Mouse (Mus musculus): ENCODE measurements at regions not wholly inside any gene's neighbourhood (a gene's known extent, or its start where the extent isn't known, plus 50 kb on each side); places are given as distances from the start of the nearest gene placed in this dataset. TPM values are rescaled to one million over a fixed set of nuclear protein-coding genes. Genes with fewer than 3 reads are reported as not detected.

DNA sequence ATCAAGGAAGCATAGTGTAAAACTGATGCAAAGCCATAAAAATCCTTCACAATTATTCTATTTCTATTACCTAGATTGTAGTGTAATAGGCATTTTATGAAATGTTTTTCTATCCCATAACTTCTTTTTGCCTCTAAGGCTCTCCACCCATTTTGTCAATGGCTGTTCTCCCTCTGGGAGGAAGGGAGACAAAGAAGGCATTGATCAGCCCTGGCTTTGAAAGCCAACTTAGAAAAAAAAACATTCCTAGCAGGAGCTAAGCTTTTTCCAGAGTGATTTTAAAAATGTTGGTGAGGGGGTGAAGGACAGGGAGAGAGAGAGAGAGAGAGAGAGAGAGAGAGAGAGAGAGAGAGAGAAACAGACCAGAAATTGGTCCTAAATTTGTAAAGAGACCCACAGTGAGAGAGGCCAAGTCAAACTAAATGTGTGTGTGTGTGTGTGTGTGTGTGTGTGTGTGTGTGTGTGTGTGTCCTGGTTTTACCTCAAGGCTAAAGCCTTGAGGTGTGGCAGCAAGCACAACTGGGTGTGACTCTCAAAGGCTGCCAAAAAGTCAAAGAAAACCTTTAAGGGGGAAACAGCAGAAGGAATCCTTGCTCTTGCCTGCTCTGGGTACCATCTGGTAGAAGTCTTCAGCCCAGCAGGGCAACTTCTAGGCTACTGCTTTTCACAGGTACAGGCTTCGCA, 77.0 kb upstream of the Klf12 start:
- H3K27me3 ChIP-seq: no peaks in the 10 kb centered on the region
- H3K4me1 ChIP-seq (replicated peaks): no peaks in the 10 kb centered on the region
- no peaks in the 10 kb centered on the region for H3K9me3 ChIP-seq
- H3K9ac ChIP-seq: no peak overlapping the region
- WGBS: 70% methylated on average over 1 of the region's 1 CpGs
- ATAC-seq (ENCODE audit: low read depth): no peak
- H3K4me3 ChIP-seq: no peak overlapping the region
- H3K36me3 ChIP-seq: no peaks in the 10 kb centered on the region
- no peak overlapping the region for H3K4me2 ChIP-seq
- H3K27ac ChIP-seq (replicated peaks): no peak overlapping the region

DNA sequence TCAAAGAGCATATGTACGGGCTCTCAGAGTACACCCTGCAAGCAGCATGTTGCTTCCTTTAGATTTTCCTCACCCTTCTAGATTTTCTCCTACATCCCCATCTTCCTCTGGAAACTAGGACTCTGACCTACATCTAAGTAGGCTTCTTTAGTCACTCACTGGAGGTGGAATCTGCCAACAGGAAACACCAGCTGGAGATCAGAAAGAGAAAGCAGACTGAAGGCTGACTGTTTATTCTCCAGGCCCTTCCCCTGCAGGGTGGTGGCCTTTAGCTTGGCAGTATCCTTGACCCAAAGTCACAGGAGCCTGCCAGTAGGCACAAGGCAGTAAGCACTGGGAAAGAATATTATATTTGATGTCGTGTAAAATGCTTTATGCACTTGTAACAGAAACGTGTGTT, 75.4 kb upstream of the Klf12 start:
- Histone ChIP-seq H3K36me3 (no peaks in the 10 kb centered on the region), H3K4me3 (no peak overlapping the region), H3K27ac (replicated peaks) (no peak overlapping the region), H3K9ac (no peak overlapping the region), H3K4me2 (no peak overlapping the region), H3K27me3 (no peaks in the 10 kb centered on the region), H3K4me1 (replicated peaks) (no peaks in the 10 kb centered on the region), H3K9me3 (no peaks in the 10 kb centered on the region)
- ATAC-seq (ENCODE audit: low read depth): no peak
- 76% methylated on average over 3 of the region's 3 CpGs for WGBS

DNA sequence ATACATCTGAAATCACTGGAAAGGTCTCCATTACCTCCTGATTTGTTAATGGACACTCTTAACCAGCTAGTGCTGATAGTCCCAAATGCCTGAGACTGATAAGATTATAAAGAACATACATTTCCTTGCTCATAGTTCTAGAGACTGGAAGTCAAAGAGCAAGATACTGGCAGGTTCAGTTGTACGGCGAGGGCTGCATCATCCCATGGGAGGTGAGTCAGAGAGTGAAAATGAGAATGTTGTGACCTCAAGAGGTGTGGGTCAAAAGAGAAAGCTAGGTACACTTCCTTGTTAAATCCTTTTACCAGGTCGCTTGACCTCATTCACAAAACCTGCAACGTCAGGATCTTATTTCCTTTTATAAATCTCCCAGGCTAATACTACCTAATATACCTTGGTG, 72.7 kb upstream of the Klf12 start:
- 81% methylated on average over 4 of the region's 4 CpGs for WGBS
- no peak overlapping the region for H3K4me2 ChIP-seq
- no peaks in the 10 kb centered on the region for H3K36me3 ChIP-seq
- H3K4me1 ChIP-seq (replicated peaks): peaks cover 9% of the 10 kb centered on the region
- H3K9me3 ChIP-seq: no peaks in the 10 kb centered on the region
- no peak overlapping the region for H3K9ac ChIP-seq
- no peak overlapping the region for H3K4me3 ChIP-seq
- ATAC-seq (ENCODE audit: low read depth): no peak
- no peak overlapping the region for H3K27ac ChIP-seq (replicated peaks)
- H3K27me3 ChIP-seq: no peaks in the 10 kb centered on the region

DNA sequence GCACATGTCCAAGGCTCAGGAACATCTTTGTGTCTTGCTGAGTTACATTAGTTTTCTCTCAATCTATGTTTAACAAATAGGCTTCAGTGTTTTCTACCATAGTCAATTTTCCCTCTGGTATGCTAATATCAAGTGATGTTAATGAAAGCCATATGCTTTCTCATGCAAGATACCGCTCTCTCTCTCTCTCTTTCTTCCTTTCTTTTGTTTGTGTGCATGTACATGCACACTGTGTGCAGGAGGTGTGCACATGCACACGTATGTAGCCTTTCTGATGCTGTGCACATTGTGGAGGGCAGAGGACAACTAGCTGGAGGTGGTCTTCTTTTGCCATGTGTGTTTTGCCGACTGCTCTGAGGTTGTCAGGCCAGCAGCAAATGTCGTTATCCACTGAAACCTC, 69.0 kb upstream of the Klf12 start:
- WGBS: 58% methylated on average over 4 of the region's 4 CpGs
- H3K36me3 ChIP-seq: no peaks in the 10 kb centered on the region
- no peak overlapping the region for H3K4me3 ChIP-seq
- ATAC-seq (ENCODE audit: low read depth): no peak
- no peak overlapping the region for H3K4me2 ChIP-seq
- no peaks in the 10 kb centered on the region for H3K27me3 ChIP-seq
- H3K9me3 ChIP-seq: no peaks in the 10 kb centered on the region
- peaks cover 9% of the 10 kb centered on the region for H3K4me1 ChIP-seq (replicated peaks)
- H3K9ac ChIP-seq: no peak overlapping the region
- no peak overlapping the region for H3K27ac ChIP-seq (replicated peaks)

DNA sequence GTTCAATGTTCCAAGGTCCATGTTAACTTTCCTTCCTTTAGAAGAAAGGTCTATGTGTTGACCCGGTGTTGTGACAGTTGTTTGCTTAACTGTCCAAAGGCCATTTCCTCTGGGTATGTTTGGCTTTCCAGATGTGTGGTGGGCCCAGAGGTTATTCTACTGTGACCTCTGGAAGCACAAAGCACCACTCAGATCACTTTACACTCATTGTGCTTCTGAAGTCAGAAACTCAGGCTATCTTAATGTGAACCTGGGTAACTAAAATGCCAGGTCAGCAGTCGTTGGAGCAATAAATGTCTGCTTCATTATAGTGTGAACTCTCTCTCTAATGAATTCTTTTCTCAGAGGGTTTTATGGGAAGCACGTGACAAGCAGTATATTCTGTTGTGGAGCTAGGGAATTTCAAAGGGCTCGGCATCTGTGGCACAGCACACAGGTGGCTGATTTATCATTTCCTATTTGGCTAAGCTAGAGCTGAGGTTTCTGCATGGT, 68.5 kb upstream of the Klf12 start:
- H3K4me3 ChIP-seq: no peak overlapping the region
- no peak overlapping the region for H3K27ac ChIP-seq (replicated peaks)
- WGBS: 4% methylated on average over 4 of the region's 4 CpGs
- no peak overlapping the region for H3K4me2 ChIP-seq
- H3K36me3 ChIP-seq: no peaks in the 10 kb centered on the region
- no peaks in the 10 kb centered on the region for H3K27me3 ChIP-seq
- H3K4me1 ChIP-seq (replicated peaks): peaks cover 9% of the 10 kb centered on the region
- peak; percentile 71 for ATAC-seq (ENCODE audit: low read depth)
- H3K9ac ChIP-seq: no peak overlapping the region
- H3K9me3 ChIP-seq: no peaks in the 10 kb centered on the region

DNA sequence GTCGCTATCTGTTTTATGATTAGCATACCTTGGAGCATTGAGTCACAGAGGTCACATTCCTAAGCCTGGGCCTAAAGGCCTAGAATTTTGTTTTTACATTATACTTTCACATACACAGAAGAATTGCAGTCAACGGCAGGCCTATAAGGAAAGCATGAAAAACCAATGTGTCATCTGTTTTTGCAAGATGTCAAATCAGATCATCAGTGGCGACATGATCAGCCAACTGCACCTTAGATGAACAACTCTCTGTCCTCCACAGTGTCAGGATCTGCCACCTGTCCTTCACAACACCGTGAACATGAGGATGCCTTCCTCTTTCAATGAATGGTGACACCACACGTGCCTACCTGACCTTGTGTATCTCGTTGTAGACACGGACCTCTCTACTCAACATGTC, 66.5 kb upstream of the Klf12 start:
- Histone ChIP-seq H3K9ac (no peak overlapping the region), H3K4me2 (no peak overlapping the region), H3K36me3 (no peaks in the 10 kb centered on the region), H3K4me3 (no peak overlapping the region), H3K9me3 (no peaks in the 10 kb centered on the region), H3K27me3 (no peaks in the 10 kb centered on the region), H3K27ac (replicated peaks) (no peak overlapping the region), H3K4me1 (replicated peaks) (peaks cover 9% of the 10 kb centered on the region)
- ATAC-seq (ENCODE audit: low read depth): no peak
- 93% methylated on average over 7 of the region's 7 CpGs for WGBS

DNA sequence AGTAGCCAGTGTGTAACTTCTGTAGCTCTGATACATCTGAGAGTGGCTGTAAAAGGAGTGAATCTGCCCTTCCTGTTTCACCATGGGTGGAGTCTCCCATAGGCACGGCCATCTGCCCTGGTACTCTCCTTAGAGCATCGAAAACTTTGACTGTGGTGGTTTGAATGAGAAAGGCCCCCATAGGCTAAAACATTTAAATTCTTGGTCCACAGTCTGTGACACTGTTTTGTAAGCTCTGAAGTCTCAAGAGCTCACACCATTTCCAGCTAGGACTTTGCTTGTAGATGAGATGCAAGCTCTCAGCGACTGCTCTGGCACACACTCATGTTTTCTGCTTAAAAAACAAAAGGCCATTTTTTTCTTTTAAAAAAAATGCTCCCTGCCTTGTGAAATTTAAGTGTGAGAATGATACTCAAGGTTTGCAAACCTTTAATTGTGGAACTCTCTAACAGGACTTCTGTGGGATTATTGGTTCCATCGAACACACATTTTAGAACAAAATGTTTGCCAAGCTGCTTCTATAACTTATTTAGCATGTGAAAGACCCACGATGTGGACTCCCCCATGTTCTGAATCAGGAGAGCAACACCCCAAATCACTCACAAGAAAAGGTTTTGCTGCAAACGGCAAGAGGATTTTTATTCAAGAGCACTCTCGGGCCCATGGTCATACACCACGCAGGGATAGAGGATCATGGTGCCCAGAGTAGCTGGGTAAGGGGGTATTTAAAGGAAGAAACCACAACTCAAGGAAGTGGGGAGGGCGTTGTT, 65.7 kb upstream of the Klf12 start:
- H3K4me2 ChIP-seq: no peak overlapping the region
- ATAC-seq (ENCODE audit: low read depth): no peak
- whole genome bisulfite sequencing: 88% methylated on average over 9 of the region's 9 CpGs
- H3K36me3 ChIP-seq: no peaks in the 10 kb centered on the region
- H3K27ac ChIP-seq (replicated peaks): no peak overlapping the region
- H3K27me3 ChIP-seq: no peaks in the 10 kb centered on the region
- no peaks in the 10 kb centered on the region for H3K9me3 ChIP-seq
- H3K9ac ChIP-seq: no peak overlapping the region
- H3K4me3 ChIP-seq: no peak overlapping the region
- peaks cover 9% of the 10 kb centered on the region for H3K4me1 ChIP-seq (replicated peaks)

DNA sequence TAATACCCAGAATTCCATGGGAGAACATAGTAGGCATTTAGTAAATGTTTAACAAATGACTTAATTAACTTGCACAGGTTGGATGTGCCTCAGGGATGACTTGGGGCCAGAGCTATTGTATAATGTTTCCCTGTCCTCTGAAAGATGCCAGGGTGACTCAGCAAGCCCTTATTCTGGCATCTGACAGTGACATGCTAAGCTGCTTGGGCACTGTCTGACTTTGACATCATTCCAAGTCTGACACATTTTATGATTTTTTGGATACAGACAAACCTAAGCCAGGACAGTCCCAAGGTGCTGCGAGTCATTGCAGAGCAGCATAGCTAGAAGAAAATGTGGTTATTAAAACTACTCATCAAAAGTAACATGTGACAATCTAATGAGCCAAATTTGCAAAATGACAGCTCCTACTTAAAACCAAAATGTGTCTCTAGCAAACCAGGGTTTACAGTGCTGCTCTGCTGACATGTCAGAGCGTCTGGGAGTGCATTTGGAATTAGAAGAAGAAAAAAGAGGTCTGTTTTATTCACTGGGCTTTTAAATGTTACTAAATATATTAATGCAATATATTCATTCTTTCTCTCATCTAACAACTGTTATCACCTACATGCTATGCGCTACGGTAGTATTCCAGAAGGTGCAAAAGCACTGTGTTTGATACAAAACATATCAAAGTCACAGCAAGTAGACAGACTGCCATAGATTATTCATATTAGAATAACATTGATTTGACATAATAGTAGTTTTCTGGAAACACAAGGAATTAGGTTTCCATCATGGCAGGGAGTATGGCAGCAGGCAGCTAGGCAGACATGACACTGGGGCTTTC, 64.1 kb upstream of the Klf12 start:
- H3K4me2 ChIP-seq: no peak overlapping the region
- WGBS: 94% methylated on average over 4 of the region's 4 CpGs
- ATAC-seq (ENCODE audit: low read depth): no peak

DNA sequence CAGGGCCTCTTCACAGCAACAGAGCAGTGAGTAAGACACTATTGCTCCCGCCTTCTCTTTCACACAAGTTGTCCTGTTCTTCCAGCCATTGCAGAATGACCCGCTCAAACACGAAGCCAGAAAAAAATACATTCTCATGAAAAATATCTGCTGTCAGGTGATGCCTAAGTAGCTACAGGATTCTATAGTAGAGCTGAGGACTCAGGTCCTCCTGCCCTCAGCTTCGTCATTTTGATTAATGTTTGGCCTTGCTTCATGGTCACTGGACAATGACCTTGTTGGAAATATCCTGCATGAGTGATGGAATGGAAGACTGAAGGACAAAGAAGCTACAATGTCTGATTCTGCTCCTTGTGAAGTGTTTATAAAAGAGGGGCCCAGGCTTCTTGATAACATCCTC, 52.4 kb upstream of the Klf12 start:
- no peak overlapping the region for H3K4me3 ChIP-seq
- no peaks in the 10 kb centered on the region for H3K27me3 ChIP-seq
- H3K9ac ChIP-seq: no peak overlapping the region
- H3K36me3 ChIP-seq: no peaks in the 10 kb centered on the region
- no peaks in the 10 kb centered on the region for H3K9me3 ChIP-seq
- WGBS: 87% methylated on average over 4 of the region's 4 CpGs
- no peak overlapping the region for H3K4me2 ChIP-seq
- no peaks in the 10 kb centered on the region for H3K4me1 ChIP-seq (replicated peaks)
- no peak overlapping the region for H3K27ac ChIP-seq (replicated peaks)
- ATAC-seq (ENCODE audit: low read depth): no peak

More for the DNA sequence above, 64.1 kb upstream of the Klf12 start:
- Histone ChIP-seq H3K27me3 (no peaks in the 10 kb centered on the region), H3K27ac (replicated peaks) (no peak overlapping the region), H3K9me3 (no peaks in the 10 kb centered on the region), H3K9ac (no peak overlapping the region), H3K4me1 (replicated peaks) (peaks cover 8% of the 10 kb centered on the region), H3K36me3 (no peaks in the 10 kb centered on the region), H3K4me3 (no peak overlapping the region)

Small RNA genes in the stretch of these regions (microRNA-seq; reads per million reads assigned to microRNA genes)
- not detected for gene Gm22401
